Mouse (Mus musculus) liver, embryonic 11.5 days (tissue): ENCODE results near the gene Col13a1. TPM values are rescaled to one million over a fixed set of nuclear protein-coding genes. Genes with fewer than 3 reads are reported as not detected.

Source experiments
- ATAC-seq: fragments of 200-750 bp; cut with Nextera tagmentation; replicated peaks from 2 replicates; pipeline ENCODE4 v1.8.0; 2017; ENCODE audit warnings: moderate number of reproducible peaks, mild to moderate bottlenecking, moderate TSS enrichment, moderate library complexity; ENCODE audit not compliant: low FRiP score
- DNase-seq: peaks from one replicate; pipeline ENCODE4 v3.0.0-alpha.2; 2017; ENCODE audit warnings: low spot score
- H3K27ac ChIP-seq: fragments of 300-500 bp; sonication (generic); 2 replicates; pipeline ENCODE4 v1.5.1; 2014; ENCODE audit warnings: mild to moderate bottlenecking, low read depth, low read length, control low read depth
- H3K27me3 ChIP-seq: fragments of 300-500 bp; sonication (generic); replicated peaks from 2 replicates; pipeline ENCODE4 v1.6.1; 2014; ENCODE audit warnings: low read length, mixed read lengths; ENCODE audit not compliant: control insufficient read depth, insufficient read depth
- H3K36me3 ChIP-seq: fragments of 300-500 bp; sonication (generic); 2 replicates; pipeline ENCODE4 v1.6.1; 2014; ENCODE audit warnings: mild to moderate bottlenecking, low read length, moderate library complexity, mixed read lengths; ENCODE audit not compliant: control insufficient read depth, insufficient read depth
- H3K4me1 ChIP-seq: fragments of 300-500 bp; sonication (generic); replicated peaks from 2 replicates; pipeline ENCODE4 v1.6.1; 2014; ENCODE audit warnings: low read length, mixed read lengths; ENCODE audit not compliant: control insufficient read depth, insufficient read depth
- H3K4me2 ChIP-seq: fragments of 300-500 bp; sonication (generic); 2 replicates; pipeline ENCODE4 v1.6.1; 2014; ENCODE audit warnings: mild to moderate bottlenecking, control low read depth, moderate library complexity
- H3K4me3 ChIP-seq: fragments of 300-500 bp; sonication (generic); 2 replicates; pipeline ENCODE4 v1.5.1; 2014; ENCODE audit warnings: low read depth, low read length, control low read depth
- H3K9ac ChIP-seq: fragments of 300-500 bp; sonication (generic); 2 replicates; pipeline ENCODE4 v1.6.1; 2014; ENCODE audit warnings: low read depth, low read length, control low read depth
- H3K9me3 ChIP-seq: fragments of 300-500 bp; sonication (generic); 2 replicates; pipeline ENCODE4 v1.6.1; 2016; ENCODE audit warnings: low read length, inconsistent platforms, mixed read lengths; ENCODE audit not compliant: control insufficient read depth
- WGBS: fragments of 180-500 bp; shearing (Covaris S2); extraction: QIAGEN DNeasy Blood & Tissue Kit; methylation state at CpG from one replicate; pipeline ENCODE4 v1.1.7; 2014; 5-methylcytosine and 5-hydroxymethylcytosine counted together
- polyA plus RNA-seq: library from polyadenylated mRNA; unstranded; fragments of >200 nt; fragmentation: Nextera tagmentation; extraction: Ambion mirVana; gene quantifications from 2 replicates; pipeline ENCODE4 v1.2.1, GENCODE M21; 2014

Gene Col13a1
- polyA plus RNA-seq, 1 experiment from 2014 or later = 4.6 TPM

- no peak for DNase-seq
- peaks cover 8% of the 10 kb centered on the region for H3K4me1 ChIP-seq
Measured at GRCm38 (mm10) chr10:61925691-61926090, 53.2 kb downstream of the Col13a1 start.

GRCm38 (mm10) chr10:61920655-61921365 is 58.1 kb downstream of the Col13a1 start:
- Histone ChIP-seq H3K27ac (no peak overlapping the region; the same call in 1 of the 2 replicates), H3K36me3 (peaks cover 2% of the 10 kb centered on the region; the same call in 1 of the 2 replicates), H3K9me3 (0 out of 2 replicates have a peak, but pooled peaks cover 2% of the 10 kb centered on the region), H3K4me2 (peak overlapping the region; percentile 5), H3K9ac (no peak overlapping the region), H3K27me3 (no peaks in the 10 kb centered on the region), H3K4me1 (no peaks in the 10 kb centered on the region; the same call in 1 of the 2 replicates), H3K4me3 (no peak overlapping the region)
- ATAC-seq (no peak), DNase-seq (no peak)
- 26% methylated on average over 11 of the region's 11 CpGs for WGBS

More at GRCm38 (mm10) chr10:61925691-61926090, 53.2 kb downstream of the Col13a1 start:
- Histone ChIP-seq H3K9ac (no peak overlapping the region), H3K27me3 (no peaks in the 10 kb centered on the region), H3K4me3 (no peak overlapping the region), H3K36me3 (no peaks in the 10 kb centered on the region), H3K4me2 (no peak overlapping the region), H3K27ac (no peak overlapping the region), H3K9me3 (no peaks in the 10 kb centered on the region)
- ATAC-seq = no peak

DNA sequence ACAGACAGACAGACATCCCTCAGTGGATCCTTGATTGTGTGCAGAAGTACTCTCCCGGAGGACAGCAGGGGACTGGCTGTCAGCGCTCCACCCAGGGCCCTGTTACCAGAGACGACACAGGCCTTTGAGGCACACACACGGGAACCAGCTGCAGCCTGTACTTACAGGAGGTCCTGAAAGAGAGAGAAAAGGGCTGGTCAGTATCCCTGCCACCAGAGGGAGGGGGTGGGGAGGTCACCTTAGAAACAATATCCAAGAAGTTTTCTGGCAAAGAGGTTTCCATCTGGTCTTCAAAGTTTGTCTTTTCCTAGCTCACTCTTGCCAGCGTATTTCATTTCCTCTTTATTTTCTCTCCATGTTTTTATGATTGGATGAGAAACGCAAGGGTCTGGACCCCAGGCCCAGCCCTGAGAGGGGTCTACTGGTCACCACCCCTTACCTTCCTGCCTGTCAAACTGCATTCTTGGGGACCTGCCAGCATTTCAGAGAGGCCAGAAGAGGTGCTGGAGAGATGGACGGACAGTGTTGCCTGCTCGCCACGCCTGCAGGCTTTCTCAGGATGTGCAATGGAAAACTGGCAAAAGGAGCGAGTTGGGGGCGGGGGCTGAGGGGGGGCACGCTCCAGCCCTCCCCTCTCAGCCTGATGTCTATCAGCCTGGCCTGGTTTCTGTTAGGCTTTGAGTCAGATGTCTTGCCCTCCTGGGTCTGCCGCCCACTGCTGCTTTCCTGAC is 58.8 kb downstream of the Col13a1 start:
- H3K4me1 ChIP-seq = no peaks in the 10 kb centered on the region; the same call in 1 of the 2 replicates
- WGBS = 47% methylated on average over 13 of the region's 13 CpGs
- no peak for DNase-seq
- H3K4me2 ChIP-seq = no peak overlapping the region; the same call in 1 of the 2 replicates
- no peak for ATAC-seq
- peaks cover 2% of the 10 kb centered on the region; the same call in 1 of the 2 replicates for H3K36me3 ChIP-seq
- H3K27me3 ChIP-seq = no peaks in the 10 kb centered on the region
- peaks cover 4% of the 10 kb centered on the region; the same call in 1 of the 2 replicates for H3K9me3 ChIP-seq
- no peak overlapping the region; the same call in 1 of the 2 replicates for H3K27ac ChIP-seq
- no peak overlapping the region for H3K4me3 ChIP-seq
- no peak overlapping the region for H3K9ac ChIP-seq

DNA sequence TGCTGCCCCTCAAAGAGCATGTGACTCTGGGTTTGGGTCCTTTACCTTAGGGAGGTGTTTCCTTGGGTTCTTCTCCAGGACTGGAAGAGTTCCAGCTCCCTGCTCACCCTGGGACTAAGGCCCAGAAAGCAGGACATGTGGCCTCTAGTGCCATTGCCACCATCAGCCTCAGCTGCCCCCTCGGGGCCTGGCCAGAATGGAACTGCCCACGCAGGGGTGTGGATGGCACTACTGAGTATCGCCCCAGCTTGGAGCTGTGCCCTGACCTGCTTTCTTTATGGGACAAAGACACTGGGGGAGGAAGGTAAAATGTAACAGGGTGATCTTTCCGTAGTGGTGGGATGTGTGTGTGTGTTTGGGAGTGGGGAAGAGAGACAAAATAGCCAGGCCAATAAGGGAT is 59.4 kb downstream of the Col13a1 start:
- WGBS = 86% methylated on average over 4 of the region's 4 CpGs
- no peak overlapping the region for H3K9ac ChIP-seq
- H3K27ac ChIP-seq = no peak overlapping the region

GRCm38 (mm10) chr10:61917066-61917465 is 61.8 kb downstream of the Col13a1 start:
- 93% methylated on average over 12 of the region's 12 CpGs for WGBS
- H3K4me2 ChIP-seq = no peak overlapping the region
- H3K4me1 ChIP-seq = no peaks in the 10 kb centered on the region; the same call in 1 of the 2 replicates
- peaks cover 8% of the 10 kb centered on the region; the same call in 1 of the 2 replicates for H3K9me3 ChIP-seq
- no peak overlapping the region for H3K27ac ChIP-seq
- no peak overlapping the region for H3K9ac ChIP-seq
- no peak overlapping the region for H3K4me3 ChIP-seq
- no peaks in the 10 kb centered on the region for H3K27me3 ChIP-seq
- DNase-seq (no peak), ATAC-seq (no peak)
- peaks cover 2% of the 10 kb centered on the region; the same call in 1 of the 2 replicates for H3K36me3 ChIP-seq

More for the DNA sequence above, 59.4 kb downstream of the Col13a1 start:
- Histone ChIP-seq H3K4me3 (no peak overlapping the region), H3K36me3 (peaks cover 2% of the 10 kb centered on the region; the same call in 1 of the 2 replicates), H3K9me3 (peaks cover 8% of the 10 kb centered on the region; the same call in 1 of the 2 replicates), H3K4me2 (no peak overlapping the region), H3K27me3 (no peaks in the 10 kb centered on the region), H3K4me1 (no peaks in the 10 kb centered on the region; the same call in 1 of the 2 replicates)
- DNase-seq (no peak), ATAC-seq (no peak)

DNA sequence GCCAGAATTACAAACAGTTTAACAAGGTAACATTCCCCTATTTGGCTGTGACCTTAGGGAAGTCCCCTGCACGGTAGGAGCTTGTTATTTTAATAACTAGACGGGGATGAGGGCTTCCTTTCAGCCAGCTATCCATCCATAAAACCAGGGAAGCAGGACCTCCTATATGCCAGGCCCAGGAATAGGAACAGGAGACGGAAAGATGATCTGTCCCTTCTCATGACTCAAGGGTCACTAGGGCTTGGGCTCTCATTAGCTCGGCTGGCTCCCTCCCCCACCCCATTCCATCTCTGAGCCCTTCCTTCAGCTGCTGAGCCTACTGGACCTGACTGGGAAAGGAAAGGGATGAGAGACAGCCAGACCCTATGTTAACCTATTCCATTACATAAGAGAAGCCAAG is 67.1 kb downstream of the Col13a1 start:
- DNase-seq = no peak
- no peak for ATAC-seq
- WGBS = 71% methylated on average over 4 of the region's 4 CpGs

GRCm38 (mm10) chr10:61909004-61909403 is 69.9 kb downstream of the Col13a1 start:
- no peak for DNase-seq
- H3K27me3 ChIP-seq = no peaks in the 10 kb centered on the region
- H3K4me2 ChIP-seq = no peak overlapping the region
- H3K4me1 ChIP-seq = peaks cover 4% of the 10 kb centered on the region; the same call in 1 of the 2 replicates
- H3K27ac ChIP-seq = no peak overlapping the region
- H3K4me3 ChIP-seq = no peak overlapping the region
- H3K36me3 ChIP-seq = no peaks in the 10 kb centered on the region
- no peak for ATAC-seq
- H3K9ac ChIP-seq = no peak overlapping the region
- H3K9me3 ChIP-seq = no peaks in the 10 kb centered on the region
- WGBS = 74% methylated on average over 3 of the region's 3 CpGs

More for the DNA sequence above, 67.1 kb downstream of the Col13a1 start:
- Histone ChIP-seq H3K4me3 (no peak overlapping the region), H3K27ac (no peak overlapping the region), H3K4me2 (no peak overlapping the region), H3K36me3 (no peaks in the 10 kb centered on the region), H3K9ac (no peak overlapping the region), H3K9me3 (peaks cover 6% of the 10 kb centered on the region; the same call in 1 of the 2 replicates), H3K4me1 (no peaks in the 10 kb centered on the region), H3K27me3 (no peaks in the 10 kb centered on the region)

DNA sequence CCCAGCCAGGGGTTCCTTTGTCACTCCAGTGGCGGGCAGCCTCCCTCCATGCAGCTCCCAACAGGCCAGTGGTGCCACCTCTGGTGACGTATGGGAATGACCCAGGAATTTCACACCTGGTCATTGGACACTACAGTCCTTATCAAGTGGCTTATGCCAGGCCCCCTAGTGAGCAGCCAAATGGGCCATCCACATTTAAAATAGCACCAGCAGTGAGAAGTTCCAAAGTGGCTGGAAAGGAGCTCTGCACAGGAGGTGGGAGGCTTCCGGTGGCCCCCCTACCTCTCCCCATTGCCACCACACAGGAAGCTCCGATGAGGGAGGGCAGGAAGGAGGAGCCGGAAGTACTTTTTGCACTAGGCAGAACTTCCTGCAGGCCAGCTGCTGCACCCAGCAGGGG is 72.7 kb downstream of the Col13a1 start:
- no peak for ATAC-seq
- Histone ChIP-seq H3K36me3 (no peaks in the 10 kb centered on the region), H3K27me3 (no peaks in the 10 kb centered on the region), H3K4me3 (no peak overlapping the region), H3K4me2 (no peak overlapping the region), H3K4me1 (peaks cover 4% of the 10 kb centered on the region; the same call in 1 of the 2 replicates), H3K9me3 (no peaks in the 10 kb centered on the region), H3K27ac (no peak overlapping the region), H3K9ac (no peak overlapping the region)
- WGBS = 14% methylated on average over 5 of the region's 5 CpGs
- no peak for DNase-seq
